Mouse (Mus musculus): ENCODE data around the gene Prss48. TPM values are rescaled to one million over a fixed set of nuclear protein-coding genes. Genes with fewer than 3 reads are reported as not detected.

The Prss48 gene
- polyA plus RNA-seq, 1 experiment from 2014 or later, result not detected

GRCm38 (mm10) chr3:86024065-86024795 lies 21.9 kb upstream of the Prss48 start:
- no peaks in the 10 kb centered on the region for H3K36me3 ChIP-seq
- no peak overlapping the region for H3K4me3 ChIP-seq
- no peak overlapping the region for H3K9ac ChIP-seq
- no peak for ATAC-seq (ENCODE audit: borderline replicate concordance, extremely low read depth, low FRiP score, low TSS enrichment)
- whole genome bisulfite sequencing, result 85% methylated on average over 12 of the region's 12 CpGs
- no peak overlapping the region for H3K4me2 ChIP-seq
- H3K27ac ChIP-seq, result no peak overlapping the region
- no peaks in the 10 kb centered on the region for H3K9me3 ChIP-seq
- no peaks in the 10 kb centered on the region for H3K27me3 ChIP-seq
- no peaks in the 10 kb centered on the region for H3K4me1 ChIP-seq

GRCm38 (mm10) chr3:86021651-86022050 lies 19.4 kb upstream of the Prss48 start:
- Histone ChIP-seq H3K9me3 (no peaks in the 10 kb centered on the region), H3K9ac (no peak overlapping the region), H3K4me2 (no peak overlapping the region), H3K4me1 (no peaks in the 10 kb centered on the region), H3K4me3 (no peak overlapping the region), H3K27me3 (no peaks in the 10 kb centered on the region), H3K36me3 (no peaks in the 10 kb centered on the region), H3K27ac (no peak overlapping the region)
- ATAC-seq (ENCODE audit: borderline replicate concordance, extremely low read depth, low FRiP score, low TSS enrichment), result no peak
- WGBS, result 90% methylated on average over 4 of the region's 4 CpGs

GRCm38 (mm10) chr3:86020921-86021650 lies 18.8 kb upstream of the Prss48 start:
- Histone ChIP-seq H3K27me3 (no peaks in the 10 kb centered on the region), H3K4me2 (no peak overlapping the region), H3K27ac (no peak overlapping the region), H3K9me3 (no peaks in the 10 kb centered on the region), H3K36me3 (no peaks in the 10 kb centered on the region), H3K4me1 (no peaks in the 10 kb centered on the region), H3K4me3 (no peak overlapping the region), H3K9ac (no peak overlapping the region)
- no peak for ATAC-seq (ENCODE audit: borderline replicate concordance, extremely low read depth, low FRiP score, low TSS enrichment)
- WGBS, result 80% methylated on average over 16 of the region's 16 CpGs

GRCm38 (mm10) chr3:86017484-86017883 lies 15.2 kb upstream of the Prss48 start:
- Histone ChIP-seq H3K36me3 (no peaks in the 10 kb centered on the region), H3K4me3 (no peak overlapping the region), H3K9ac (no peak overlapping the region), H3K27ac (no peak overlapping the region), H3K4me1 (no peaks in the 10 kb centered on the region), H3K9me3 (no peaks in the 10 kb centered on the region), H3K27me3 (no peaks in the 10 kb centered on the region), H3K4me2 (no peak overlapping the region)
- no peak for ATAC-seq (ENCODE audit: borderline replicate concordance, extremely low read depth, low FRiP score, low TSS enrichment)
- 46% methylated on average over 8 of the region's 8 CpGs for WGBS

GRCm38 (mm10) chr3:86016965-86017364 lies 14.7 kb upstream of the Prss48 start:
- Histone ChIP-seq H3K27me3 (no peaks in the 10 kb centered on the region), H3K9ac (no peak overlapping the region)
- 90% methylated on average over 1 of the region's 1 CpGs for WGBS

GRCm38 (mm10) chr3:86013837-86014236 lies 11.5 kb upstream of the Prss48 start:
- no peak overlapping the region for H3K4me2 ChIP-seq
- WGBS, result 62% methylated on average over 10 of the region's 10 CpGs
- no peak for ATAC-seq (ENCODE audit: borderline replicate concordance, extremely low read depth, low FRiP score, low TSS enrichment)
- no peaks in the 10 kb centered on the region for H3K9me3 ChIP-seq
- no peak overlapping the region for H3K4me3 ChIP-seq
- H3K27me3 ChIP-seq, result no peaks in the 10 kb centered on the region
- no peak overlapping the region for H3K9ac ChIP-seq
- H3K27ac ChIP-seq, result no peak overlapping the region
- H3K4me1 ChIP-seq, result peaks cover 13% of the 10 kb centered on the region; the same call in 1 of the 2 replicates
- no peaks in the 10 kb centered on the region for H3K36me3 ChIP-seq

More at GRCm38 (mm10) chr3:86016965-86017364, 14.7 kb upstream of the Prss48 start:
- no peaks in the 10 kb centered on the region for H3K9me3 ChIP-seq
- no peak overlapping the region for H3K4me2 ChIP-seq
- no peaks in the 10 kb centered on the region for H3K36me3 ChIP-seq
- no peak for ATAC-seq (ENCODE audit: borderline replicate concordance, extremely low read depth, low FRiP score, low TSS enrichment)
- no peak overlapping the region for H3K27ac ChIP-seq
- no peak overlapping the region for H3K4me3 ChIP-seq
- 0 out of 2 replicates have a peak, but pooled peaks cover 3% of the 10 kb centered on the region for H3K4me1 ChIP-seq

- H3K9ac ChIP-seq, result no peak overlapping the region
- no peak for ATAC-seq (ENCODE audit: borderline replicate concordance, extremely low read depth, low FRiP score, low TSS enrichment)
- peaks cover 13% of the 10 kb centered on the region; the same call in 1 of the 2 replicates for H3K4me1 ChIP-seq
- H3K9me3 ChIP-seq, result no peaks in the 10 kb centered on the region
- H3K27me3 ChIP-seq, result no peaks in the 10 kb centered on the region
- no peak overlapping the region for H3K4me2 ChIP-seq
- no peak overlapping the region for H3K27ac ChIP-seq
- 32% methylated on average over 3 of the region's 3 CpGs for WGBS
- H3K4me3 ChIP-seq, result no peak overlapping the region
- H3K36me3 ChIP-seq, result peaks cover 6% of the 10 kb centered on the region
Observed at GRCm38 (mm10) chr3:86011833-86012232, 9.5 kb upstream of the Prss48 start.

- Histone ChIP-seq H3K36me3 (peaks cover 6% of the 10 kb centered on the region), H3K27me3 (no peaks in the 10 kb centered on the region), H3K9me3 (no peaks in the 10 kb centered on the region), H3K4me1 (peaks cover 13% of the 10 kb centered on the region; the same call in 1 of the 2 replicates), H3K9ac (no peak overlapping the region), H3K4me2 (no peak overlapping the region), H3K4me3 (no peak overlapping the region), H3K27ac (no peak overlapping the region; the same call in 1 of the 2 replicates)
- WGBS, result 68% methylated on average over 6 of the region's 6 CpGs
- ATAC-seq (ENCODE audit: borderline replicate concordance, extremely low read depth, low FRiP score, low TSS enrichment), result no peak
Observed at GRCm38 (mm10) chr3:86011373-86011772, 9.1 kb upstream of the Prss48 start.

GRCm38 (mm10) chr3:86010618-86011017 lies 8.3 kb upstream of the Prss48 start:
- Histone ChIP-seq H3K9me3 (no peaks in the 10 kb centered on the region), H3K27ac (peak overlapping the region; percentile 6; the same call in 1 of the 2 replicates), H3K4me2 (no peak overlapping the region), H3K4me3 (no peak overlapping the region), H3K4me1 (peaks cover 13% of the 10 kb centered on the region; the same call in 1 of the 2 replicates), H3K9ac (no peak overlapping the region), H3K27me3 (no peaks in the 10 kb centered on the region), H3K36me3 (peaks cover 6% of the 10 kb centered on the region)
- ATAC-seq (ENCODE audit: borderline replicate concordance, extremely low read depth, low FRiP score, low TSS enrichment), result peak; percentile 52; the same call in 1 of the 2 replicates
- WGBS, result 38% methylated on average over 3 of the region's 3 CpGs

- Histone ChIP-seq H3K27me3 (no peaks in the 10 kb centered on the region), H3K9ac (no peak overlapping the region), H3K9me3 (no peaks in the 10 kb centered on the region), H3K36me3 (peaks cover 6% of the 10 kb centered on the region), H3K4me1 (no peaks in the 10 kb centered on the region), H3K27ac (no peak overlapping the region), H3K4me2 (no peak overlapping the region), H3K4me3 (no peak overlapping the region)
- 89% methylated on average over 10 of the region's 10 CpGs for WGBS
- no peak for ATAC-seq (ENCODE audit: borderline replicate concordance, extremely low read depth, low FRiP score, low TSS enrichment)
Observed at GRCm38 (mm10) chr3:86004751-86005150, 2.5 kb upstream of the Prss48 start.

GRCm38 (mm10) chr3:86002940-86003339 lies 649 bp upstream of the Prss48 start:
- ATAC-seq (ENCODE audit: borderline replicate concordance, extremely low read depth, low FRiP score, low TSS enrichment), result peak; percentile 19; the same call in 1 of the 2 replicates
- WGBS, result 61% methylated on average over 5 of the region's 5 CpGs

GRCm38 (mm10) chr3:86001271-86001670 lies 1.0 kb downstream of the Prss48 start:
- Histone ChIP-seq H3K4me3 (no peak overlapping the region), H3K9ac (no peak overlapping the region), H3K4me1 (no peaks in the 10 kb centered on the region), H3K36me3 (no peaks in the 10 kb centered on the region), H3K27ac (no peak overlapping the region), H3K9me3 (no peaks in the 10 kb centered on the region), H3K4me2 (no peak overlapping the region), H3K27me3 (no peaks in the 10 kb centered on the region)
- 77% methylated on average over 3 of the region's 3 CpGs for WGBS
- no peak for ATAC-seq (ENCODE audit: borderline replicate concordance, extremely low read depth, low FRiP score, low TSS enrichment)

More at GRCm38 (mm10) chr3:86002940-86003339, 649 bp upstream of the Prss48 start:
- no peak overlapping the region for H3K9ac ChIP-seq
- H3K4me1 ChIP-seq, result no peaks in the 10 kb centered on the region
- no peaks in the 10 kb centered on the region for H3K27me3 ChIP-seq
- no peaks in the 10 kb centered on the region for H3K36me3 ChIP-seq
- no peak overlapping the region for H3K4me2 ChIP-seq
- peak overlapping the region; percentile 48 for H3K27ac ChIP-seq
- no peaks in the 10 kb centered on the region for H3K9me3 ChIP-seq
- no peak overlapping the region for H3K4me3 ChIP-seq
